Mouse (Mus musculus): ENCODE data around the gene Gnl2. TPM values are rescaled to one million over a fixed set of nuclear protein-coding genes. Genes with fewer than 3 reads are reported as not detected.

The Gnl2 gene
- polyA plus RNA-seq, 1 experiment from 2014 or later = 95.9 TPM

GRCm38 (mm10) chr4:125029891-125030614 is 13.7 kb downstream of the Gnl2 start:
- peak; percentile 97 for ATAC-seq
- Histone ChIP-seq H3K9me3 (replicated peaks; ENCODE audit: control insufficient read depth, low read length, poor library complexity, severe bottlenecking) (no peaks in the 10 kb centered on the region), H3K4me1 (ENCODE audit: control insufficient read depth, insufficient read depth, low read length) (peaks cover 18% of the 10 kb centered on the region), H3K27me3 (ENCODE audit: control insufficient read depth, insufficient read depth, low read depth, low read length) (no peaks in the 10 kb centered on the region), H3K27ac (ENCODE audit: low read length) (peak overlapping the region; percentile 31), H3K9ac (ENCODE audit: low read depth, low read length) (peak overlapping the region; percentile 85), H3K36me3 (ENCODE audit: control insufficient read depth, insufficient read depth, low read length) (peaks cover 4% of the 10 kb centered on the region; the same call in 1 of the 2 replicates), H3K4me3 (ENCODE audit: low read depth, low read length) (peak overlapping the region; percentile 91), H3K4me2 (ENCODE audit: low read length) (peak overlapping the region; percentile 71)
- under 1% methylated on average over 50 of the region's 50 CpGs for WGBS

- Histone ChIP-seq H3K4me2 (ENCODE audit: low read length) (no peak overlapping the region), H3K27me3 (ENCODE audit: control insufficient read depth, insufficient read depth, low read depth, low read length) (no peaks in the 10 kb centered on the region), H3K9ac (ENCODE audit: low read depth, low read length) (no peak overlapping the region), H3K9me3 (replicated peaks; ENCODE audit: control insufficient read depth, low read length, poor library complexity, severe bottlenecking) (no peaks in the 10 kb centered on the region), H3K4me3 (ENCODE audit: low read depth, low read length) (no peak overlapping the region), H3K27ac (ENCODE audit: low read length) (no peak overlapping the region), H3K4me1 (ENCODE audit: control insufficient read depth, insufficient read depth, low read length) (peaks cover 15% of the 10 kb centered on the region), H3K36me3 (ENCODE audit: control insufficient read depth, insufficient read depth, low read length) (peaks cover 26% of the 10 kb centered on the region)
- ATAC-seq = no peak
- WGBS = 91% methylated on average over 4 of the region's 4 CpGs
Measured at GRCm38 (mm10) chr4:125034341-125034740, 18.0 kb downstream of the Gnl2 start.

- no peak for ATAC-seq
- no peaks in the 10 kb centered on the region for H3K27me3 ChIP-seq (ENCODE audit: control insufficient read depth, insufficient read depth, low read depth, low read length)
- H3K9me3 ChIP-seq (replicated peaks; ENCODE audit: control insufficient read depth, low read length, poor library complexity, severe bottlenecking) = no peaks in the 10 kb centered on the region
- H3K4me1 ChIP-seq (ENCODE audit: control insufficient read depth, insufficient read depth, low read length) = no peaks in the 10 kb centered on the region
- H3K4me3 ChIP-seq (ENCODE audit: low read depth, low read length) = no peak overlapping the region
- H3K27ac ChIP-seq (ENCODE audit: low read length) = no peak overlapping the region
- H3K36me3 ChIP-seq (ENCODE audit: control insufficient read depth, insufficient read depth, low read length) = peaks cover 66% of the 10 kb centered on the region
- H3K9ac ChIP-seq (ENCODE audit: low read depth, low read length) = no peak overlapping the region
- H3K4me2 ChIP-seq (ENCODE audit: low read length) = no peak overlapping the region
- 91% methylated on average over 7 of the region's 7 CpGs for WGBS
Measured at GRCm38 (mm10) chr4:125044454-125044853, 28.1 kb downstream of the Gnl2 start.

- no peaks in the 10 kb centered on the region for H3K9me3 ChIP-seq (replicated peaks; ENCODE audit: control insufficient read depth, low read length, poor library complexity, severe bottlenecking)
- no peak overlapping the region for H3K9ac ChIP-seq (ENCODE audit: low read depth, low read length)
- ATAC-seq = no peak
- H3K27ac ChIP-seq (ENCODE audit: low read length) = no peak overlapping the region
- no peak overlapping the region for H3K4me3 ChIP-seq (ENCODE audit: low read depth, low read length)
- WGBS = 95% methylated on average over 9 of the region's 9 CpGs
- peaks cover 32% of the 10 kb centered on the region for H3K36me3 ChIP-seq (ENCODE audit: control insufficient read depth, insufficient read depth, low read length)
- H3K4me1 ChIP-seq (ENCODE audit: control insufficient read depth, insufficient read depth, low read length) = peaks cover 3% of the 10 kb centered on the region; the same call in 1 of the 2 replicates
- H3K27me3 ChIP-seq (ENCODE audit: control insufficient read depth, insufficient read depth, low read depth, low read length) = no peaks in the 10 kb centered on the region
- no peak overlapping the region for H3K4me2 ChIP-seq (ENCODE audit: low read length)
Measured at GRCm38 (mm10) chr4:125055385-125055784, 39.0 kb downstream of the Gnl2 start.

- Histone ChIP-seq H3K4me2 (ENCODE audit: low read length) (no peak overlapping the region), H3K27ac (ENCODE audit: low read length) (no peak overlapping the region), H3K27me3 (ENCODE audit: control insufficient read depth, insufficient read depth, low read depth, low read length) (no peaks in the 10 kb centered on the region), H3K4me1 (ENCODE audit: control insufficient read depth, insufficient read depth, low read length) (peaks cover 3% of the 10 kb centered on the region; the same call in 1 of the 2 replicates), H3K4me3 (ENCODE audit: low read depth, low read length) (no peak overlapping the region), H3K36me3 (ENCODE audit: control insufficient read depth, insufficient read depth, low read length) (peaks cover 29% of the 10 kb centered on the region), H3K9me3 (replicated peaks; ENCODE audit: control insufficient read depth, low read length, poor library complexity, severe bottlenecking) (no peaks in the 10 kb centered on the region), H3K9ac (ENCODE audit: low read depth, low read length) (no peak overlapping the region)
- 91% methylated on average over 4 of the region's 4 CpGs for WGBS
- no peak for ATAC-seq
Measured at GRCm38 (mm10) chr4:125056476-125056875, 40.1 kb downstream of the Gnl2 start.

- Histone ChIP-seq H3K36me3 (ENCODE audit: control insufficient read depth, insufficient read depth, low read length) (peaks cover 28% of the 10 kb centered on the region), H3K27me3 (ENCODE audit: control insufficient read depth, insufficient read depth, low read depth, low read length) (no peaks in the 10 kb centered on the region), H3K27ac (ENCODE audit: low read length) (no peak overlapping the region), H3K4me1 (ENCODE audit: control insufficient read depth, insufficient read depth, low read length) (peaks cover 3% of the 10 kb centered on the region; the same call in 1 of the 2 replicates), H3K4me2 (ENCODE audit: low read length) (no peak overlapping the region), H3K9me3 (replicated peaks; ENCODE audit: control insufficient read depth, low read length, poor library complexity, severe bottlenecking) (no peaks in the 10 kb centered on the region), H3K9ac (ENCODE audit: low read depth, low read length) (no peak overlapping the region), H3K4me3 (ENCODE audit: low read depth, low read length) (no peak overlapping the region)
- WGBS = 61% methylated on average over 3 of the region's 3 CpGs
- no peak for ATAC-seq
Measured at GRCm38 (mm10) chr4:125057273-125057672, 40.9 kb downstream of the Gnl2 start.

GRCm38 (mm10) chr4:125058033-125058432 is 41.6 kb downstream of the Gnl2 start:
- Histone ChIP-seq H3K4me3 (ENCODE audit: low read depth, low read length) (no peak overlapping the region), H3K9me3 (replicated peaks; ENCODE audit: control insufficient read depth, low read length, poor library complexity, severe bottlenecking) (no peaks in the 10 kb centered on the region), H3K27me3 (ENCODE audit: control insufficient read depth, insufficient read depth, low read depth, low read length) (no peaks in the 10 kb centered on the region), H3K9ac (ENCODE audit: low read depth, low read length) (no peak overlapping the region), H3K4me1 (ENCODE audit: control insufficient read depth, insufficient read depth, low read length) (peaks cover 3% of the 10 kb centered on the region; the same call in 1 of the 2 replicates), H3K4me2 (ENCODE audit: low read length) (no peak overlapping the region), H3K27ac (ENCODE audit: low read length) (no peak overlapping the region), H3K36me3 (ENCODE audit: control insufficient read depth, insufficient read depth, low read length) (peaks cover 24% of the 10 kb centered on the region)
- WGBS = 61% methylated on average over 5 of the region's 5 CpGs
- no peak for ATAC-seq

- Histone ChIP-seq H3K4me2 (ENCODE audit: low read length) (peak overlapping the region; percentile 64), H3K4me1 (ENCODE audit: control insufficient read depth, insufficient read depth, low read length) (peaks cover 3% of the 10 kb centered on the region; the same call in 1 of the 2 replicates), H3K36me3 (ENCODE audit: control insufficient read depth, insufficient read depth, low read length) (peaks cover 16% of the 10 kb centered on the region), H3K4me3 (ENCODE audit: low read depth, low read length) (peak overlapping the region; percentile 28), H3K9ac (ENCODE audit: low read depth, low read length) (peak overlapping the region; percentile 18; the same call in 1 of the 2 replicates), H3K27me3 (ENCODE audit: control insufficient read depth, insufficient read depth, low read depth, low read length) (no peaks in the 10 kb centered on the region), H3K27ac (ENCODE audit: low read length) (no peak overlapping the region), H3K9me3 (replicated peaks; ENCODE audit: control insufficient read depth, low read length, poor library complexity, severe bottlenecking) (no peaks in the 10 kb centered on the region)
- WGBS = 2% methylated on average over 8 of the region's 8 CpGs
- ATAC-seq = peak; percentile 82
Measured at GRCm38 (mm10) chr4:125059025-125059424, 42.6 kb downstream of the Gnl2 start.

- H3K27ac ChIP-seq (ENCODE audit: low read length) = no peak overlapping the region
- H3K36me3 ChIP-seq (ENCODE audit: control insufficient read depth, insufficient read depth, low read length) = no peaks in the 10 kb centered on the region; the same call in 1 of the 2 replicates
- H3K4me2 ChIP-seq (ENCODE audit: low read length) = no peak overlapping the region
- no peak overlapping the region for H3K9ac ChIP-seq (ENCODE audit: low read depth, low read length)
- no peak for ATAC-seq
- WGBS = 74% methylated on average over 8 of the region's 8 CpGs
- peaks cover 19% of the 10 kb centered on the region for H3K4me1 ChIP-seq (ENCODE audit: control insufficient read depth, insufficient read depth, low read length)
- no peak overlapping the region for H3K4me3 ChIP-seq (ENCODE audit: low read depth, low read length)
- no peaks in the 10 kb centered on the region for H3K9me3 ChIP-seq (replicated peaks; ENCODE audit: control insufficient read depth, low read length, poor library complexity, severe bottlenecking)
- no peaks in the 10 kb centered on the region for H3K27me3 ChIP-seq (ENCODE audit: control insufficient read depth, insufficient read depth, low read depth, low read length)
Measured at GRCm38 (mm10) chr4:125063829-125064228, 47.4 kb downstream of the Gnl2 start.
